Mouse (Mus musculus) neutrophil, adult 5-6 weeks (primary cell): ENCODE data around the gene Cenps. TPM values are rescaled to one million over a fixed set of nuclear protein-coding genes. Genes with fewer than 3 reads are reported as not detected.
"Not testable (repeated sequence)": the region's sequence is repeated elsewhere in the genome, so short reads cannot be mapped to it uniquely, and the experiment has no call there.

ENCODE experiments used
- ATAC-seq: fragments of 151-379, 151-347 bp; 2 replicates; pipeline ENCODE4 v1.8.0; 2017; ENCODE audit warnings: mild to moderate bottlenecking, moderate TSS enrichment; ENCODE audit not compliant: insufficient number of reproducible peaks, poor library complexity, low FRiP score, severe bottlenecking; ENCODE audit errors: extremely low read depth
- total RNA-seq: library from RNA; stranded (forward); fragments of 200-1000 nt; gene quantifications from 2 replicates; pipeline ENCODE4 v1.2.3, GENCODE M21; 2017

Gene Cenps
- total RNA-seq, 1 experiment from 2014 or later, result 3.8 TPM

DNA sequence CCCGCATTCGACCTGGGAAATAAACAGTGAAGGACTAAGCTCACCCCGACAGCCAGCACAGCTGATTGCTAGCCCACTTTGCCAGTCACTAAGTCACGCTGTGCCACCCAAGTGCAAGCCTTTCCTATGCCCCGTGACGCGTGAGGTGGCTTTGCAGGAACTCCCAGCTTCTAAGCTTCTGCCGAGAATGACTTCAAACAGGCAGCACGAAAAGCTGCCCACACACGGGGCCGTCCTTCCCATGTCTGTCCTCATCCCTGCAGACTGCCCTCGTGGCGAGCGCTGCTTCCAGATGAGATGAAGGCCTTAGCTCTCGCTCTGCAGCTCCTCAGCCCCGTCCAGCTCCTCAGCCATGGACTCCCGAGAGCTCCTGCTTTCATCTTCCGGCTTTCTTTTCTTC, 9.0 kb downstream of the Cenps start:
- ATAC-seq, result no peak

DNA sequence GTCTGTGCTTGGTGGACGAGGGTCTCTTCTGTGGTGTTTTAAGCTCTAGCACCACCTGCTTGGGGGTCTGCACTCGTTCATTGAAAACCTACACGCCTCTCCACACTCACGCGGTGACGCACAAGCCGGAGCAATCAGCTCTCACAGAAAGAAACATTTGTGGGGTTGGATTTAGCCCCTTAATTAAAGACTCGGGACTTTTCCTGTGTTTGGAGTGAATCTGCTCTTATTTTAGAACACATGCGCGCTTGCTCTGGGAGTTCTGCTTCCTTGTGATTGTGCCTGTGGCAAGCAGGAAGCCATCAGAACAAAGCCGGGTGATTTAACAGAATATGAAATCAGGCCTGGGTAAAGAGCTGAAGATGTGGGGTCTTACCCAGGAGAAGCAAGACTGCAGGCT, 10.8 kb downstream of the Cenps start, which contains the start of gene Cort:
Gene Cort (minus strand): TSS at position 101 of the 400 bp plus-strand sequence.
- no peak for ATAC-seq

DNA sequence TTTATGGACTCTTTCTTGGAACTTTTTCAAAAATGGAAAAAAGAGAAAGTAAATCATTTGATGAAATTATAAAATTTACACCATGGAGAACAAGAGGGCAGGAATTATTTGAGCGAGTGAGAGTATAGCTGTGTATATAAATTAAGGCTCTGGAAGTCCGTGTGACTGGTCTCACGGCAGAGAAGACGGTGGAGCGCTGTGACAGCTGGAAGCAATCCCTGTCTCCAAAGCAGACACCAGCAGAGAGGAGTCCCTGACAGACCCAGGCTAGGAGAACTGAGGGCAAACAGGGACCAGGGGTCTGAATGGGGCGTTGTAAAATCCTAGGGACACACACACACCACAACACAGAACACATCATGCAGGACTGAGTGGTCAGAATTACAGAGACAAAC, 11.3 kb downstream of the Cenps start:
- ATAC-seq, result no peak

DNA sequence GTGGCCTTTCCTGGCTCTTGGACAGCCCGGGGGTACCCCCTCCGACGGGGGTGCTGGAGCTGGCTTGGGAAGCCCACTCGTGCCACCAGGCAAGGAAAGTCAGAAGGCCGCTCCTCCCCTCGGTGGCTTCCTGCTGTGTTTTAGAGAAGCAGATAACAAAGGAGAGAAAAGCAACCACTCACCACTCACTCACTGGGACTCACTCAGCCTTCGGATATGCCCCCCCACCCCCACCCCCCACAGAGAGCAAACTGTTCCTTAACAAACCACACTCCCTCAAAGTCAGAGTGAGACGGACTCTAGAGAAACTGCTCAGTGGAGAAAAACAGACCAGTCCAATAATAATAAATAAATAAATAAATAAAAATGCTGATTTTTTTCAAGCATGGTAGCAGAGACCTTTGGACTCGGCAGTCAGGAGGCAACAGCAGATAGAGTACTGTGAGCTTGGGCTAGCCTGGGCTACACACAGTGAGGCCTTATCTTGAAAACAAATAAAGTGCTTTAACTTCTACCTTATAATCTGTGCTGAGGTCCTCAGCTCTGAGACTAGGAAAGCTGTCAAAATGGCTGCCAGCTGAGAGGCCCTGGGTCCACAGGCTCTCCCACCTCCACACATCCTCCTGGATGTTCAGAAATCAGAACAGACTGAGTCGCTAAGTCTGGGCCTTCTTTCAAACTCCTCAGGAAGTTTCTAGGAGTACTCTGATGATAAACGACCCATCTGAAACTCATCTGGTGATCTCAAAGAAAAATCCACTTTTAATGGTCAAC, 11.9 kb downstream of the Cenps start:
- ATAC-seq, result no peak

DNA sequence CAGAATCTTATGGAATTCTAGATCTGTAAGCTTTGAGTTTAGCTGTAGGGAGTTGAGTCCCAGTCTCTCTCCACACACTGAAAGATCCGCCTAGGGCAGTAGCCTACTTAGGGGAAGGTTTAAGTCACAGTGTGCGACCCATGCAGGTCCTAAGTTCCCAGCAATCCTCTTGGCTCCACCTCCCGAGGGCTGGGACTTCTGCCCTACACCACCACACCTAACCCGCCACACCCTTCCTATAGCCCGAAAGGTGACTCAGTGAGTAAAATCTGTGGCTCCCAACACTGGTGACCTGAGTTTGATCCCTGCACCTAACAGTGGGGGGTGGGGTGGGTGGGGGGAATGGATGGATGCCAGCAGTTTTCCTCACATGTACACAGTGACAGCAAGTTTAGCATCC, 14.0 kb downstream of the Cenps start:
- ATAC-seq, result no peak

DNA sequence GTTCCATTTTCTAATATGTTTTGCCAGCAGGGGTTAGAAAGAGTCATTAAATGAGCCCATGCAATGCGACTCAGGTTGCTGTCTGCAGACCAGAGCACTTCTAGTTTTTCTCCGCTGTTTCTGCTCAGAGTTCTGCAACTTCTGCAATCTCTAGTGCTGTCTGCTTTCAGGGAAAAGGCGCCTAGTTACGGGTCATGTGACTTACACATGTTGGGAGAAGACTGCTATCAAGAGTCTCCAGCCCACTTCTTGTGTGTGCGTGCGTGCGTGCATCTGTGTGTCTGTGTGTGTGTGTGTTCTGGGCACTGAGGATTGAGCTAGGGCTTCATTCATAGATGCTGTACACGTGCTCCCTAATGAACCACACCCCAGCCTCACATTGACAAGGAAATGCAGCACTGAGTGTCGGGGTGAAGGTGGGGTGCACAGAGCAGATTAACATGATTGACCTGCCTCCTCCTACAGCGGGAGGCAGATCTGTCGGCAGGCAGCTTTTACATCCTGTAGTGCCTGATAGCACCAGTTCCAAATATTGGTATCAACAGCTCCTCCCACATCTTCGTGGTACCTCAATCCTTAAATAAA, 17.4 kb downstream of the Cenps start:
- not testable (repeated sequence) for ATAC-seq

DNA sequence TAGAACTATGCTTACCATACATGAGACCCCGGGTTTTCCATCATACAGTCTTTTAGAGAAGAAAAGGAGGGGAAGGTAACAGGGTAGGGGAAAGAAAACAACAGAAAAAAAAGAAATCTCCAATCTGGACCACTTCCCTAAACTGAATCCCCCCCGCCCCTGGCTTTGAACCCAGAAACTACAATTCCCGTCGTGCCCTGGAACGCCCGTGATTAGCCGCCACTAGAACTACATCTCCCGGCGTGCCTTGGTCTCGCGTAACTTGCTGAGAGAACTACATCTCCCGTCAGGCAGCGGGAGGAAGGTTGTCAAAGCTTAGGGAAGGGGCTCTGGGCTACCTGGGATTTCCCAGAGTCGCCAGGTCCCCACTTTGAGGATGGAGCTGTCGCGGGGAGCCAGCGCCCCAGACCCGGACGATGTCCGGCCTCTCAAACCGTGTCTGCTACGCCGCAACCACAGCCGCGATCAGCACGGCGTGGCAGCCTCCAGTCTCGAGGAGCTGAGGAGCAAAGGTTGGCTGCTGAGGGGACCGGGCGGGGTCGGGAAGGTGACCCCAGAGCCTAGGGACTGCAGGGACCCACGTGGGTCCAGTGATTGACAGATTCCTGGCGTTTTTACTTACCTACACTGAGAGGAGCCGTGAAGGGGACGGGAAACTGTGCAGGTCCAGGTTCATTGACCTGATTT, 33.4 kb downstream of the Cenps start, which contains the start of gene Dffa:
Gene Dffa (plus strand): TSS at position 272 of the 687 bp plus-strand sequence.
- peak; percentile 92 for ATAC-seq

DNA sequence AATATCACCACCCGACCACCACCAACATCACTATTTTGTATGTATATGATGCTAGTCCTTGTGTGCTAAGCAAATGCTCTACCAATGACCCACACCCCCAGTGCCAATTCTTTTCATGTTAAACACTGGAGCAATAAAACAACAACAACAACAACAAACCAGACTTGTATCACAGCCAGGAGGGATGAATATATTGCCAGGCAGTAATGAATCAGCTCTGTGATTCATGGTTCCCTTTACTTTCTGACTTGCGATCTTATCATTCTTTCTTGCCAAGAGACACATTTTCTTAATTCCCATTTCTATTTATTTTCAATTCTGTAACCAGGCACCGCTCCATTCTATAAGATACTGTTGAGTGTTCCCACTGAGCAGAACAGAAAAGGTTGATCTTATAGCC, 36.0 kb downstream of the Cenps start:
- ATAC-seq, result no peak

DNA sequence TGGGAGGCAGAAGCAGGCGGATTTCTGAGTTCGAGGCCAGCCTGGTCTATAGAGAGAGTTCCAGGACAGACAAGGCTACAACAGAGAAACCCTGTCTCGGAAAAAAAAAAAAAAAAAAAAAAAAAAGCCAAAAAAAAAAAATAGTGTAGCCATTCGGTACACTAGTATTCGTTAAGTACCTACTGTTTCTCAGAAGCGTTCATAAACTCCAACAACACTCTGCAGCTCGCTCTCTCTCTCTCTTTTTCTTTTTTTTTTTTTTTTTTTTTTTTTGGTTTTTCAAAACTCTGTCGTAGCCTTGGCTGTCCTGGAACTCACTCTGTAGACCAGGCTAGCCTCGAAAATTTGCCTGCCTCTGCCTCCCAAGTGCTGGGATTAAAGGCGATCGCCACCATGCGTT, 37.0 kb downstream of the Cenps start:
- not testable (repeated sequence) for ATAC-seq

DNA sequence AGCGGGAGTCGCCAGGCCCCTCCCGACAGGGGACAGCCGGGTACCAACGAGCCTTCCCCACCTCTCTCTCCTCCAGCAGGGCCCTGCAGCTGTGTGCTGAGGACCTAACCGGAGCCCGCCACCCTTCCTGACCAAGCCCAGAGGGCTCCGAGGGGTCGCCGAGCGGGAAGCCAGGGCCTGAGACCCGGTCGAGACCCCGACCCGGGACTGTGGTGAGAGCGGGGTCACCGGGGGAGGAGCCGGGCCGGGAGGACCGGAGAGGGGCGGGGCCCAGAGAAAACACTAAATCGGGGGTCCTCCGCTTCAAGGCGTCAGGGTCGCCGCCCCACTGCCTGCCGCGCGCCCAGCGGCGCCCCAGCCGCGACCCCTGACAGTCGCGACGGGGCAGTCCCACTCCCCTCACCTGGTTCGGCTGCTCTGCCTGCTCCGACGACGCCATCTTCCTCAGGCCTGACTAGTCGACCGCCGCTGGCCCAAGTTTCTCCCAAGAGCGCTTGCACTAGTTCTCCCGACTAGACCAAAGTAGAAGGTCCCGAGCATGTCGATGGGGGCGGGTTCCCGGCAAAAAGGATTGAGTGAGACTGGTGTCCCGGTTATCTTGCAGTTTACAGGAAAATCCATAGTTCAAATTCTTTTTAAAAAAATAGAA, 37.9 kb downstream of the Cenps start, which contains the start of gene Pex14:
Gene Pex14 (minus strand): TSS at position 508 of the 649 bp plus-strand sequence.
- ATAC-seq, result peak; percentile 84

DNA sequence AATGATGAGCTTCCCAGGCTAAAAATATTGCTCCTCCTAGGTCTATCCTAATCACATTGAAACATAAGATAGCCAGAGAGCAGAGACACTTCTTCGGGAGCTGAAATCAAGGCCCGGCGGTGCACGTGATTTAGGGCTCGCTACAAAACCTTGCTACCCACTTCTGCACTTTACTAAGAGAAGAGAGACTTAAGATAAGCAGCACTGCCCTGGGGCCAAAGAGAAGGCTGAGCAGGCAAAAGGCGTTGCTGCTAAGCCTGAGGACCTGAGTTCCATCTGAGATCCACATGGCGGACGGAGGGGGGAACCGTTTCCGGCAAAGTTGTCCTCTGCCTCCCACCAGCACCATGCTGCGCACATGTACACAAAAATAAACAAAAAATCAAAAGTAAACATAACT, 38.9 kb downstream of the Cenps start:
- no peak for ATAC-seq

DNA sequence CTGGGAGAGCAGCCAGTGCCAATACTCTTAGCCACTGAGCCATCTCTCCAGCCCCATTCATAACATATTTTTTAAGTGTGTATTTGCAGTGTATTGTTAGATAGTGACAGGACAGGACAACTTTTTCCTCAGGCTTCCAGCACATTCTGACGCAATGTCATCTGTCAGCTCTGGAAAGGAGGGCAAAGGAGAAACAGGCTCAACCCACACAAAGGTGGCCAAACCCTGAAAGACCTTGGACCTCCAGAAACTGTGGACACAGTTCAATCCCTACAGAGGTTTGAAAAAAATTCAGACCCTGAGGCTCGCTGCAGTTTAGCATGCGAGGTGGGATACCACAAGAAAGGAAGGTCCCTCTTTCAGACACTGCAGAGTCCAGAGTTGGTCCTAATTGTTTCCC, 39.5 kb downstream of the Cenps start:
- ATAC-seq, result no peak

DNA sequence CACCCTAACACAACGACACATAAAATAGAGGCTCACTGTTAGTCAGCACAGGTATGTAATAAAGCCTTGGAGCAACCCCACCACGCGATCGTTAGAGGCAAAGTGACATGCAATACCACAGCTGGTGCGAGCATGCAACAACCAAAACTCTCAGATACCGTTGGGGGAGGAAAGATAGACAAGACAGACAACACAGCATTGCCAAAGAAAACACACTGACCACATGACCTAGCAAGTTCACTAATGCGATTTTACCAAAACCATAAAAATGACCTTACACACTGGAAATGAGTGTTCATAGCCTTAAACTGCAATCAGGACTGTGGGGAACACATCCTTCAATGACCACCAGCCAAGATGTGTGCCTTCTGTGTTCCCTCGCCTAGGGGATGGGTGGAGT, 46.1 kb downstream of the Cenps start:
- ATAC-seq, result no peak

DNA sequence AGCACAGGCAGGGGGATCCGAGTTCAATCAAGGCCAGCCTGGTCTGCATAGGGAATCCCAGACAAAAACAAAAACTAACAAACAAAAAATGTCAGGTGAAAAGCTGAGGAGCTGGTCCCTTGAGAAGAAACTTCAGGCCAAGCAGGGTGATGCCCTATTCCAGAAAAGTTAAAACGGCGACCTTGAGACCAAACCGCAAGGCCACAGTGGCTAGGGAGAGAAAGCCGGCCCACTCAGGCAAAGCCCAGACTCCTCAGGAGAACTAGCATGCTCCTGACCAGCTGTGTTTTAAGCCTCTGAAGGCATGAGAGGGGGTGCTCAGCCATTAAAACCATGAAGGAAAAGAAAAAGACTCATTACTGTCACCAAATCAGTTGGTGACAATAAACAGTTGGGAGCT, 52.0 kb downstream of the Cenps start:
- ATAC-seq, result no peak

DNA sequence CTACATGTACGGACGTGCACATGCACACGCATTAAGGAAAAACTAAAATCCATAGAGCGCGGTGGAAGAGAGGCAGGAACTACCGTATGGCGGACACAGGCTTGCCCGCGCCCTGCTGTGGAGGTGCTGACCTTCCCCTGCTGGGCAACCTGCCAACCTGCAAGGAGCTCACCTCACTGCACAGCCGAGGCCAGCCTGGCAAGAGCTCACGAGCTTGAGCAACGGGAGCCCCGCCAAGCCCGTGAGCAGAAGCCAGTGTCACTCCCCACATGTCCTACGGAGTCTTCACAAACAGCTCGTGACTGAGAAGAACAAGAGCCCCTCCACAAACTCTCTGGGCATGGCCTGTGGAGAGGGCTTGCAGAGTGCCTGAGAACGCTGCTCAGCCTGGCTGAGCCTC, 55.9 kb downstream of the Cenps start:
- no peak for ATAC-seq

DNA sequence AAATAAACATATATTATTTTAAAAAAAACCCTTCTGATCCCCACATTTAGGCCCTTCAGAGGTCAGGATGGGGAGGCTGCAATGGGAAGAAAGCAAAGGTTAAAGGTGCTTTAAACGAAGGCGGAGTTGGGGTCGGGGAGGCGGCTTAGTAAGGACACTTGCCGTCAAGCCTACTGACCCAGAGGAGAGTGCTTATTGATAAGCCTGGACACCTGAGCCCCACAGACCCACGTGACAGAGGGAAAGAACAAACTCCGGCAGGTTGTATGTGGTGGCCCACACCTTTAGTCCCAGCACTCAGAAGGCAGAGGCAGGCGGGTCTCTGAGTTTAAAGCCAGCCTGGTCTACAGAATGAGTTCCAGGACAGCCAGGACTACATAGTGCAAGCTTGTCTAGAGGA, 57.3 kb downstream of the Cenps start:
- ATAC-seq, result no peak

DNA sequence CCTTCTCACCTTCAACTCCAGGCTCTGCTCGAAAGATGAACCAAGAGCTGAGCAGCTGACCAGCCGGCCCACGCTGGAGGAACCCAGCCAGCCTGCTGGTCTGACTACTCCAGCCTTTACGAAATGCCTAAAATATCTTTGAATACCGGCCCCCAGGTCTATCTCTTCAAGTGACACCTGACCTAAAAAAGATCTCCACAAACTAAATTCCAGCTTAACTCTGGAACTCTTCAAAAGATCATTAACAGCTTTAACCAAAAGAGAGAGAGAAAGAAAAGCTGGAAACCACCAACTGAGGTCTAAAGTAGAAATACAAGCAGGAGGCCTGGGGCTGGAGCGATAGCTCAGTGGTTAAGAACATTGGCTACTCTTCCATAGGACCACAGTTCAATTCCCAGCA, 57.8 kb downstream of the Cenps start:
- ATAC-seq, result no peak

DNA sequence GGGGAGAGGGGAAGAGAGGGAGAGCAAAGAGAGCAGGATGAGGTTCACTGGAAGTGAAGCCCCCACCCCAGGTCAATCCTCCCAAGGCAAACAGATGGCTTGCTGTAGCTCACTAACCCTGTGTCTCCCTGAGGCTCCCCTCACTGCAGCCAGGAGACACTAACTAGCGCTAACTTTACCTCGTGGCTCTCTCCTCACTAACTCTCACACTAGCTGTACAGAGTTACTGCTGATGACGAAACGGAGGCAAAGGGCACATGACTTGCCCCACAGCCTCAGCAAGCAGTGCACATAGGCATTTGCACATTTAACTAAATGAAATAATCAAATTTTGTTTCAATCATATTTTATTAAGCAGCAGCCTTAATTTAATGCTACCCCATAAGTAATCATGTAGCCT, 59.2 kb downstream of the Cenps start:
- ATAC-seq, result no peak
